Mouse (Mus musculus) lung, postnatal 0 days (tissue): Measurements from ENCODE around the gene Fam43a. TPM values are rescaled to one million over a fixed set of nuclear protein-coding genes. Genes with fewer than 3 reads are reported as not detected.

Experiments used
- ATAC-seq: fragments of 200-750 bp; cut with Nextera tagmentation; 2 replicates; pipeline ENCODE4 v1.8.0; 2017; ENCODE audit warnings: moderate library complexity
- DNase-seq: peaks from one replicate; pipeline ENCODE4 v3.0.0-alpha.2; 2016; ENCODE audit warnings: low spot score
- H3K27ac ChIP-seq: fragments of 300-500 bp; sonication (generic); 2 replicates; pipeline ENCODE4 v1.5.1; 2014; ENCODE audit warnings: antibody characterized with exemption, mild to moderate bottlenecking, low read length, mixed read lengths
- H3K27me3 ChIP-seq: fragments of 300-500 bp; sonication (generic); replicated peaks from 2 replicates; pipeline ENCODE4 v1.6.1; 2014; ENCODE audit warnings: low read length, mixed read lengths; ENCODE audit not compliant: insufficient read depth
- H3K36me3 ChIP-seq: fragments of 300-500 bp; sonication (generic); 2 replicates; pipeline ENCODE4 v1.6.1; 2014; ENCODE audit warnings: low read length, mixed read lengths; ENCODE audit not compliant: insufficient read depth
- H3K4me1 ChIP-seq: fragments of 300-500 bp; sonication (generic); 2 replicates; pipeline ENCODE4 v1.6.1; 2014; ENCODE audit warnings: antibody characterized with exemption, low read depth, low read length, mixed read lengths; ENCODE audit not compliant: insufficient read depth
- H3K4me2 ChIP-seq: fragments of 300-500 bp; sonication (generic); replicated peaks from 2 replicates; pipeline ENCODE4 v1.6.1; 2014; ENCODE audit warnings: low read depth, mild to moderate bottlenecking, low read length, moderate library complexity, mixed read lengths
- H3K4me3 ChIP-seq: fragments of 300-500 bp; sonication (generic); 2 replicates; pipeline ENCODE4 v1.5.1; 2014; ENCODE audit warnings: low read depth, low read length
- H3K9ac ChIP-seq: fragments of 300-500 bp; sonication (generic); replicated peaks from 2 replicates; pipeline ENCODE4 v1.6.1; 2014; ENCODE audit warnings: low read depth, mild to moderate bottlenecking
- H3K9me3 ChIP-seq: fragments of 300-500 bp; sonication (generic); 2 replicates; pipeline ENCODE4 v1.6.1; 2016; ENCODE audit warnings: low read length, mixed read lengths
- CTCF ChIP-seq: IDR thresholded peaks from 2 replicates; pipeline ENCODE4 v1.5.1; 2016; ENCODE audit warnings: antibody characterized with exemption, mild to moderate bottlenecking
- EP300 ChIP-seq: IDR thresholded peaks from 2 replicates; pipeline ENCODE4 v1.6.1; 2016; ENCODE audit warnings: antibody characterized with exemption, mild to moderate bottlenecking, control low read depth
- WGBS: fragments of 180-500 bp; shearing (Covaris S2); extraction: QIAGEN DNeasy Blood & Tissue Kit; methylation state at CpG from one replicate; pipeline ENCODE4 v1.1.7; 2014; 5-methylcytosine and 5-hydroxymethylcytosine counted together
- polyA plus RNA-seq: library from polyadenylated mRNA; unstranded; fragments of >200 nt; fragmentation: Nextera tagmentation; extraction: Ambion mirVana; gene quantifications from 2 replicates; pipeline ENCODE4 v1.2.1, GENCODE M21; 2015

Fam43a gene
- polyA plus RNA-seq, 1 experiment from 2014 or later, result 19.5 TPM

- no peaks in the 10 kb centered on the region for H3K36me3 ChIP-seq
- ATAC-seq, result no peak
- TF ChIP-seq EP300, result no peak
- TF ChIP-seq CTCF, result no peak
Measured at GRCm38 (mm10) chr16:30633906-30634746, 34.6 kb downstream of the Fam43a start.

DNA sequence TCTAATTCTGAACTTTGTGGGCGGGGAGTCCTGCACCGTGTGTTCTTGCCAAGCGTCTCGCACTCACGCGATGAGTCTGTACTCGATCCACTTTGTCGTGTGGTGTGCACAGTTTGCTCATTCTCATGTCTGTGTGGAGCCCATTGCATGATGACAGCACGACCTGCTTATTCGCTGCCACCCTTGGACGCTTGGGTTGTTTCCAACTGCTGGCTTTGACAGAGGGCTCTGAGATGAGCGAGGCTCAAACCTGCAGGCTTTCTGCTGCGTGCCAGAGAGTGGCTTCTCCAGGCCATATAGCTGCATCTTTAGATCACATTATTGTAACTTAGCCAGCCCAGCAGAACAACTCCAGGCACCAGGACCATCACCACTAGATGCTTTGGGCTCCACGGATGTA lies 39.1 kb downstream of the Fam43a start:
- H3K36me3 ChIP-seq, result no peaks in the 10 kb centered on the region
- H3K4me3 ChIP-seq, result no peak overlapping the region
- H3K27ac ChIP-seq, result no peak overlapping the region
- H3K4me2 ChIP-seq, result no peak overlapping the region
- TF ChIP-seq EP300, result no peak
- no peak for TF ChIP-seq CTCF
- H3K4me1 ChIP-seq, result no peaks in the 10 kb centered on the region
- no peaks in the 10 kb centered on the region for H3K9me3 ChIP-seq
- no peak for DNase-seq
- WGBS, result 90% methylated on average over 14 of the region's 14 CpGs
- no peaks in the 10 kb centered on the region for H3K27me3 ChIP-seq
- ATAC-seq, result no peak
- H3K9ac ChIP-seq, result no peak overlapping the region

More at GRCm38 (mm10) chr16:30633906-30634746, 34.6 kb downstream of the Fam43a start:
- Histone ChIP-seq H3K27me3 (no peaks in the 10 kb centered on the region), H3K27ac (no peak overlapping the region), H3K4me3 (no peak overlapping the region), H3K9ac (no peak overlapping the region), H3K4me1 (no peaks in the 10 kb centered on the region), H3K9me3 (no peaks in the 10 kb centered on the region), H3K4me2 (no peak overlapping the region)
- WGBS, result 66% methylated on average over 8 of the region's 8 CpGs
- DNase-seq, result no peak

- no peak overlapping the region for H3K27ac ChIP-seq
- WGBS, result 70% methylated on average over 2 of the region's 2 CpGs
- no peak for TF ChIP-seq CTCF
- no peak for TF ChIP-seq EP300
- ATAC-seq (no peak), DNase-seq (no peak)
- no peak overlapping the region for H3K4me2 ChIP-seq
- no peak overlapping the region for H3K9ac ChIP-seq
- H3K4me1 ChIP-seq, result no peaks in the 10 kb centered on the region
- H3K36me3 ChIP-seq, result no peaks in the 10 kb centered on the region
- H3K9me3 ChIP-seq, result no peaks in the 10 kb centered on the region
- H3K4me3 ChIP-seq, result no peak overlapping the region
- H3K27me3 ChIP-seq, result no peaks in the 10 kb centered on the region
Measured at GRCm38 (mm10) chr16:30640591-30640990, 41.1 kb downstream of the Fam43a start.

DNA sequence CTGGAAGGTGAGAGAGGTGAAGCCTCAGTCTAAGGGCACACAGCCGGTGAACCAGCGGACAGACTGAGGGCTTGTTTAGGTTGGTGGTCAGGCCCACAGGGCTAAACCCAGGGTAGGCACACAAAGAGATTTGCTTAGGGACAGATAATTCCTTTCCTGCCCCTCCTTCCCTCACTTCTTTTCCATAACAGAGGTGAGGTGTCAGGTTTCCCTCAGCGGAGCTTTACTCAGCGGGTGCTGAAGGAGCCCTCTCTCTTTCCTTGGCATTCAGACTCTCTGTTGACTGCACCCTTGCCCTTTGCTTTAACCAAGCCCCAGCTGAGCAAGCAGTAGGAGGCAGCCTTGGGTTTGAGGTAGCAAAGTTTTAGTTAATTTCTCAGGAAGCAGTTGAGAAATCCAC lies 41.9 kb downstream of the Fam43a start:
- 44% methylated on average over 4 of the region's 4 CpGs for WGBS
- Histone ChIP-seq H3K27ac (no peak overlapping the region), H3K27me3 (no peaks in the 10 kb centered on the region), H3K4me3 (no peak overlapping the region), H3K9ac (no peak overlapping the region), H3K36me3 (no peaks in the 10 kb centered on the region), H3K4me2 (no peak overlapping the region), H3K9me3 (no peaks in the 10 kb centered on the region), H3K4me1 (no peaks in the 10 kb centered on the region)
- ATAC-seq (peak; percentile 43; the same call in 1 of the 2 replicates), DNase-seq (peak; percentile 23)
- TF ChIP-seq CTCF (no peak; the same call in 1 of the 2 replicates), EP300 (no peak)

DNA sequence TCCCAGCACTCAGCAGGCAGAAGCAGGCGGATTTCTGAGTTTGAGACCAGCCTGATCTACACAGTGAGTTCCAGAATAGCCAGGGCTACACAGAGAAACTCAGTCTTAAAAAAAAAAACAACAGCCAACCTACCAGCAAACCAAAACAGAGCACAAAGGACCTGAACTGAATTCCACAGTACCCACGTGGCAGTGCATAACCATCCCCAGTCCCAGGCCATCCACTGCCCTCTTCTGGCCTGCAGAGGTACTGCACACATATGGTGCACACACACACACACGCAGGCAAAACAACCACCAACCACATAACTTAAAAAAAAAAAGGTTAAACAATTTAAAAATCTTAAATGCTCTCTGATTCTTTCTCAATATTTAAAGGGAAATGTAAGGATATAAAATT lies 42.7 kb downstream of the Fam43a start:
- Histone ChIP-seq H3K27ac (no peak overlapping the region), H3K27me3 (no peaks in the 10 kb centered on the region), H3K4me1 (no peaks in the 10 kb centered on the region), H3K9ac (no peak overlapping the region), H3K4me2 (no peak overlapping the region), H3K9me3 (no peaks in the 10 kb centered on the region), H3K36me3 (no peaks in the 10 kb centered on the region), H3K4me3 (no peak overlapping the region)
- ATAC-seq, result no peak
- TF ChIP-seq CTCF (peak; percentile 40), EP300 (no peak)
- 79% methylated on average over 3 of the region's 3 CpGs for WGBS
- no peak for DNase-seq

GRCm38 (mm10) chr16:30644981-30645380 lies 45.5 kb downstream of the Fam43a start:
- H3K36me3 ChIP-seq, result no peaks in the 10 kb centered on the region
- 92% methylated on average over 4 of the region's 4 CpGs for WGBS
- H3K4me1 ChIP-seq, result no peaks in the 10 kb centered on the region
- DNase-seq (no peak), ATAC-seq (no peak)
- TF ChIP-seq CTCF (no peak), EP300 (no peak)
- H3K9me3 ChIP-seq, result no peaks in the 10 kb centered on the region
- H3K27me3 ChIP-seq, result no peaks in the 10 kb centered on the region
- no peak overlapping the region for H3K9ac ChIP-seq
- no peak overlapping the region for H3K4me3 ChIP-seq
- no peak overlapping the region for H3K4me2 ChIP-seq
- no peak overlapping the region for H3K27ac ChIP-seq
